Mouse (Mus musculus) right cerebral cortex, postnatal 4 days (tissue): ENCODE results near the gene Btbd35f13.
"Not testable (repeated sequence)": the region's sequence is repeated elsewhere in the genome, so short reads cannot be mapped to it uniquely, and the experiment has no call there.

ENCODE experiments used
- DNase-seq: peaks from one replicate; pipeline ENCODE4 v3.0.0-alpha.2; 2022

Btbd35f13 gene

DNA sequence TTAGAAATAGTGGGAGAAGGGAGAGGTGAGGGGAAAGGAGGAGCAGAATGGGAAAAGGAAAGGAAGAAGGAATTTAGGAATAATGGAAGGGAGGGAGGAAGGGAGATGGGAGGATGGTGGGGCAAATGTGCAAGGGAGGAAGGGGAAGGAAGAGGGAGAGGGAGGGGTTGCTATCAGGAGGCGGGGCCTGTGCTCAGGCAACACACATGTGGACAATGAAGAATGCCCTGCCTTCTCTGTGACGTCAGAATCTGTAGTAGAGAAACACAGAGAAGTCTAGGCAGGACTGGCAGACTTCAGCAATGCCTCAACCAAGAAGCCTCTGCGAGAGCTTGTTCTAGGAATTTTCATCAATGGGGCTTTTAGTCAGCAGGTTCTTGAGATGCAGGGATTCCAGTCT is at the start of gene Btbd35f13:
TSS of gene Btbd35f13 (plus strand) at position 301 of the 400 bp plus-strand sequence.
- DNase-seq: not testable (repeated sequence)

DNA sequence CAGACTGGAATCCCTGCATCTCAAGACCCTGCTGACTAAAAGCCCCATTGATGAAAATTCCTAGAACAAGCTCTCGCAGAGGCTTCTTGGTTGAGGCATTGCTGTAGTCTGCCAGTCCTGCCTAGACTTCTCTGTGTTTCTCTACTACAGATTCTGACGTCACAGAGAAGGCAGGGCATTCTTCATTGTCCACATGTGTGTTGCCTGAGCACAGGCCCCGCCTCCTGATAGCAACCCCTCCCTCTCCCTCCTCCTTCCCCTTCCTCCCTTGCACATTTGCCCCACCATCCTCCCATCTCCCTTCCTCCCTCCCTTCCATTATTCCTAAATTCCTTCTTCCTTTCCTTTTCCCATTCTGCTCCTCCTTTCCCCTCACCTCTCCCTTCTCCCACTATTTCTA is 45.3 kb downstream of the Btbd35f13 start, which contains the start of gene Btbd35f14:
TSS of gene Btbd35f14 (minus strand) at position 101 of the 400 bp plus-strand sequence.
- not testable (repeated sequence) for DNase-seq
